Mouse (Mus musculus): ENCODE results near the gene Erbb4.

Gene Erbb4

DNA sequence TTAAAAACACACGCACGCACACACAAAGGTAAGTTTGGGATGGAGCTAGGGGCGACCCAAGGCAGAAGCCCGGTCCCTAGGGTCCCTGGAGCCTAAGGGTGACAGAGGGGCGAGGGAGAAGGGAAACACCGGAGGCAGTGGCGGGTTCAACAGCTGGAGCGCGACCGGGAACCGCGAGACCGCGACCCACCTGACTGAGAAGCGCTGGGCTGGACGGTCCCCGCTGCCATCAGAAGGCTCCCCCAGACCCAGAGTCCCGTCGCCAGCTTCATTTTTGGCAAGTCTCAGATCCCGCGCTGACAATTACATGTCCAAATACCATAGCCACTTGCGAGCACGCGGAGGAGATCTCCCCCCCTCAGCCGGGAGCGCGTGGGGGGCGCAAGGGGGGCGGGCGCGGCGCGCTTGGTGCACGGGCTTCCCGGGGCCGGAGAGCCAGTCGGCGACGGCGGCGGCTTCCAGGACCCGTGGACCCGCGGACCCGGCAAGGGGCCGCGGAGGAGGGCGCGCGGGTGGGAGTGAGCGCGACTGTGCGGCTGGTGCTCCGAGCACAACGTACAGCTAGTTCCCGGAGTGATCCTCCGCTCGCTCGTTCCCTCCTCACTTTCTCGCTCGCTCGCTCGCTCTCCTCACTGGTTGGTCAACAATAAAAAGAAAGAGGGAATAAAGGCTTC lies at the start of gene Erbb4:
Erbb4 (minus strand) TSS at position 575 of the 674 bp plus-strand sequence.
- DNase-seq (ENCODE audit: low spot score in 2 of 2), result no peak

DNA sequence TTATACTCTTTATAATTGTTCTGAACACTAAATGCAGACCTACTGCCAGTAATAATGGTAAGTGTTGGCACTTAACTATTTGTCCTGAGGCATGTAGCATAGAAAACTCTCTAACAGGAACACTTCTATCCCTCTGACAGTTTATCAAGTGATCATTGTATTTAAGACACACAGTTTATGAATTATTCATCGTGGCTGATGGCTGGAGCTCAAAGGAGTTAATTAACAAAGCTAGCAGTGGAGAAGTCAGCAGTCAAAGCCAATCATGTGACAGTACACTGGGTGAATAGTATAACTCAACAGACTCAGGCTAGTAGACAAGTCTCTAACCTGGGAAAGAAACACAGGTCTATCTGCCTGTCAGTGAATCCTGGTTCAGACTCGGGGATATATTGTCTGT lies 49.5 kb upstream of the Erbb4 start:
- DNase-seq (ENCODE audit: low spot score in 2 of 2), result no peak

DNA sequence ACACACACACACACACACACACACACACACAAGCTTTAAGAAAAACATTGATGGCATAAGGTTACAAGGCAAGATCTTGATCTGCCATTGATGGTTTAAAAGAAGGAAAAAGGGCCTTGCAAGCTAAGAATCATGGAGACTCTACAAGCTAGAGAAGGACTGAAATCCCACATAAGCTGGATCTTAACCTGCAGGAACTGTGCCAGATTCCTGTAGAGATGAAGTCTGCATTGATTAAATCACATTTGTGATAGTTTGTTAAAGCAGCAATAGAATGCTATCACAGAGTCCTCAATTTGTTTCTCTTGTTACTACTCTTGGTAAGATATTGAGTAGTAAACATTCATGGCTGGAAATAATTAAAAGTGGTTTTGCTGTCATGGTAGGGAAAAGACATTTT lies 33.5 kb upstream of the Erbb4 start:
- DNase-seq (ENCODE audit: low spot score in 2 of 2), result no peak

DNA sequence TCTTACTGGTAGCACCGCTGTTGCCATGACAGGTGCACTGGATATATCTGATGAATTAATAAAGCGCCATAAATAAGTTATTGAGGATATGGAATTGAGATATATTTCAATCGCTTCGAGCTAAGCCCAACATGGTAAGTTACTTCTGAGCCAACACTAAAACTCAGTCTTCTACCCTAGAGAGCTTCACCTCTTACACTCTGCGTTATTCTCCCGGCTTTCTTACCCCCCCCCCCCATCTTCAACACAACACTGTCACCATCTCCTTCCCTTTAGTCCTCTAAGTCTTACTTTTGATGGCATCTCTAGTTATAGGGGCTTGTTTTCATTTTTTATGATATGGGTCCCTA lies 31.6 kb upstream of the Erbb4 start:
- no peak for DNase-seq (ENCODE audit: low spot score in 2 of 2)

DNA sequence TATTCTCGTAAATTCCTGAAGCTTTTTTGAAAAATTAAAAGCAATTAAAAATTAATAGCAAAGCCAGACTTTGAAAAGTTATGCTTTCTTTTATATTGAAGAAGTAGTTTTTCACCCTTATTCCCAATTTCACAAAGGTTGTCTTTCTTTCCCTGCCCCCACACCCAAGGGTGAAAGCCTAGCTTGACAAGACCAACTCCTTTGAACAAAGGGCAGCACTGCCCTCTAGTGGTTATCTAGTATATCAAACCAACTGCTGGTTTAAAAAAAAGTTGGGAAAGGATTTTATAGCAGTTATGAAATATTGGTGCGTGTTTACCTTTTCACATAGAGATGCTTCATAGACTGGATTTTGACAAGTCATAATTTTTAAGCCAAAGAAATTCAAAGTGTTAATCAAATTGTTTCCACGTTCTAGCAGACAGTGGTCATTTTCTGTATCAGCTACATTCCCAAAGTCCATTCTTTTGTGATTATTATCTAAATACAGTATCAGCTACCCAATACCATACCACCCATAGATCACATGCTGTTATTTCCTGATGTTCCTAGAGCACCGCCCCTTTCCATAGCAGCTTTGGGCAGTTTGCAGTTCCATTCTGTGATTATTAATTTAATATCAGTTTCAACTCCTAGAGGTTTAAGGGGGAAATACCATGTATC lies 31.1 kb upstream of the Erbb4 start:
- peak in 1 of 2 experiments; percentile 36 for DNase-seq (ENCODE audit: low spot score in 2 of 2)

DNA sequence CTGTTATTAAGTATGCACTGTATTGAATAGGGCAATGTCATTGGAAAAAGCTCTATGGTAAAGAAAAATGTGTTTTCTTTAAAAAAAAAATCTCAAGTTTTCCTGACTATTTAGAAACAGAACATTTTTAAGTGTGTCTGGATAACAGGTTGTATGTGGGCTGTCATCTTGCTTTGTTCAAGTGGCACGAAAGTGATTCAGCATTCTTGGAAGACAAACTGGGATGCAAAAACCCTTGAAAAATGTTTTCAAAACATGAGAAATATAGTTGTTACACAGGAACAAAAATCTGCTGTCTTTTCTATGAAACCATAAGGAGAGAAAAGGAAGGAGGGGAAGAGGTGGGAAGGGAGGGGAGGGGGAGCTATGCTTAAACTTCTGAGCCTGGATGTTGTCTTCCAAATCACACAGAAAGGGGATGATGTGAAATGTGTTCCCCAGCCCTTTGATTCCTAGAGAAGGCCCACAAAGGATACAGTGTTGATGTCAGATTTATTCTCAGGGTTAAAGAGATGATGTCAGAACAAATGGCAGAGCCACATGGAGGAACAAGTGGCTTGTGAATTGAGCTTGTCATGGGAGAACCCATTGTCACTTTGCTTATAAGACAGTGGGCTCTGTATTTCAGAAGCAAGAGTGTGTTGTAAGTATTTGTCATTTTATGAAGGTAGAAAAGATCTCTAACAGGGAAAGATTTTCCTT lies 16.4 kb upstream of the Erbb4 start:
- no peak for DNase-seq (ENCODE audit: low spot score in 2 of 2)

- DNase-seq (ENCODE audit: low spot score in 2 of 2), result no peak
Observed at GRCm38 (mm10) chr1:69118249-69118938, 10.5 kb upstream of the Erbb4 start.

DNA sequence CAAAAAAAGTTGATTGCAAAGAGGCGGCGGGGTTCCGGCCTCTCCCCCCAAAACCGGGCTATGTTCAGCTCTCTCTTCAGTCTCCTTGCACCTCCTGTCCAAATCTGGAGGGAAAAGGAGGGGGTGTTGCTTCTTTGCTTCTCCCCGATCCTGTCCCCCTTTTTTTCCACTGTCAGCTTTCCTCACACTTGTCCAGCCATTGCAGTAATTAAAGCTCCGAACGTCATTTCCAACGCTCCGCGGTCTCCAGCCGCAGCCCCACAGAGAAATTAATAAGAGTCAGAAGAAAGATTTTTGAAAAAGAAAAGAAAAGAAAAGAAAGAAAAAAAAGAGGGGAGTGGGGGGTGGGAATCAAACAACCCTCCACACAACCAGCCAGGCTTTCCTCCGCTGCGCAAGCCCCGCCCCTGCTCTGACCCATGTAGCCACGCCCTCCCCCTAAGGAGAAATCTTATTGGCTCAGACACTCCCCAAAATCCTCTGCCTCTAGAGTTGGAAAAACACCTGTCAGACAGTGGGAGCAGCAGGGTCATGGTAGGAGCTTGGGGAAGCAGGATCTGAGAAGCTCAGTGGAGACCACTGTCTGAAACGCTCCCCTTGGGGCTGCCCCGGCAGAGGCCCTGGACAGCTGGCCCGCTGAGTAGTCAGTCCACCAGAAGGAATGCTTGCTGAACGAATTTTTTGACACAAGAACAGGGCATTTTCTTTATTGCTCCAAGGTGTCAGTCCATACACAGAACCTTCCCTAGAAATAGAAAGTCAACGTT lies 483 bp upstream of the Erbb4 start:
- DNase-seq (ENCODE audit: low spot score in 2 of 2), result no peak

- DNase-seq (ENCODE audit: low spot score in 2 of 2), result no peak
Observed at GRCm38 (mm10) chr1:69106937-69107461, 860 bp downstream of the Erbb4 start.

GRCm38 (mm10) chr1:69106322-69106761 lies 1.5 kb downstream of the Erbb4 start:
- no peak for DNase-seq (ENCODE audit: low spot score in 2 of 2)

GRCm38 (mm10) chr1:69105493-69106321 lies 2.2 kb downstream of the Erbb4 start:
- DNase-seq (ENCODE audit: low spot score in 2 of 2), result no peak

- no peak for DNase-seq (ENCODE audit: low spot score in 2 of 2)
Observed at GRCm38 (mm10) chr1:69105096-69105492, 2.8 kb downstream of the Erbb4 start.

DNA sequence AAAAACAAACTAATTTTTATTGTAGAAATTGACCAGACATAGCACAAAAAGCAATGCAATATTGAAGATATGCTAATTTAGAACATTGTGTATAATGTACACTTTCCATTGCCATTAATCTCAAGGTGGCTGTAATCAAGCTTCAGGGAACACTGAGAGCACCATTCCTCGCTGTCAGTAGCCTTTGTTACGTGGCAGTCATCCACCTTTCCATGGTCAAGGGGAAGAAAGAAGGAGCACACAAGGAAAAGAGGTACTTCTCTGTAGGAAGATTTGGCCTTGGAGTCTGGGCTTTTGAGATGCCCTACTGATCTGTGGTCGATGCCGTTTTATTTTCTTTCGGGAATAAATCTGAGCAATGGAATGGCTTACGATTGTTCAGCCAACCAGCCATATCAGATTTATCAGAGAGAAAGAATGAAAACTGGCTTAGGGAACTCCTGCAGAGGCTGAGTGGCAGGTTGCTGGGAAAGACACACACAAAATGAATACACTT lies 4.6 kb downstream of the Erbb4 start:
- DNase-seq (ENCODE audit: low spot score in 2 of 2), result no peak

DNA sequence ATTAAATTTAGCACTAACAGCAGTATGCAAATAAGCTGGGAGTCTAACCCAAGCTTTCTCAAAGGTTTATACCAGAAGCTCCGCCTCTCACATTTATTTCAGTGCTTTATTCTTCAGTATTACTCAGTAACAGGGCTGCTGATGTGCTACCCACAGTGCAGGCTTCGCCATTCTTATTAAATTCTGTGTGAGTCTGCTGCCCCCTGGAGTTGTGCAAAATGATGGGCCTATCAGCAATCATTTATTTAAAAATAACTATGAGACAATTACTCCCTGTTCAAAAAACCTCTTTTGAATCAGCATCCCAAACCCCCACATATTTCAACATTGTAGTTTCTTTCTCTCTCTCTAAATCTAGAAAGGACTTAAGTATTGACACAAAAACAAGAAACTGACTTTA lies 6.2 kb downstream of the Erbb4 start:
- no peak for DNase-seq (ENCODE audit: low spot score in 2 of 2)

DNA sequence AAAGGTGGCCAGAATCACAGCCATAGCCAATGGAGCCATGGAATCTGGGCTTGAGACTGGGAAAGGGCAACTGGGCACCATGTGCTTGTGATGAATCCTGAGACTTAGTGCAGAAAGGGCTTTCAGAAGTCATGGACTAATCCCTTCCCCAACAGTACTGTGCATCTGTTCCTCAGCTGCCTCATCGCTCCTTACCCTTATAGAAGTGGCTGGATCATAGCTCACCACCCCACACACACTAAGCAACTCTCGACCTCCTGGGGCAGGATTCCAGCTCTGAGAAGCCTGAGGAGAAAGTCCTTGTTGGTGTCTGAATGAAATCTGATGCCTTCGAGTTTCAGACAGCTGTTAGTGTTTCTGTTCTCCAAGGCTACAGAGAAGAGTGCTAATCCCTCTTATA lies 14.8 kb downstream of the Erbb4 start:
- no peak for DNase-seq (ENCODE audit: low spot score in 2 of 2)

GRCm38 (mm10) chr1:69089331-69089730 lies 18.5 kb downstream of the Erbb4 start:
- no peak for DNase-seq (ENCODE audit: low spot score in 2 of 2)

DNA sequence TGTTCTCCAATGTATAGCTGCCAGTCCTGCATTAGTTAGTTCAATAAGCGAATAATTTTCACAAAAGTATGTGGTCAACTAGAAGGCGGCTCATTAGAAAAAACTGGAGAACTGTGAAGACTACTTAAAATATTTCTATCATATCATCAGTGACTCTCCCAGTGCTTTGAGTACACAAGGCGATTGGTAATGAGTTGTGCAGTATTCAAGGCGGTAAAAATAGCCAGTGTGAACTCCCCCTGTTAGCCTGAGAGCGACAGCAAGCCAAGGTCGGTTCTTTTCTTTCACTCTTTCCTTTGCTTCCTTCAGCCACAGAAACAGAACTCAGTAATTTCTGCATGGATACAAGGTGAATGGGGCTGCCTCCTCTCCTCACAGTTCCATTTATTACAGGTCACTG lies 22.1 kb downstream of the Erbb4 start:
- no peak for DNase-seq (ENCODE audit: low spot score in 2 of 2)

DNA sequence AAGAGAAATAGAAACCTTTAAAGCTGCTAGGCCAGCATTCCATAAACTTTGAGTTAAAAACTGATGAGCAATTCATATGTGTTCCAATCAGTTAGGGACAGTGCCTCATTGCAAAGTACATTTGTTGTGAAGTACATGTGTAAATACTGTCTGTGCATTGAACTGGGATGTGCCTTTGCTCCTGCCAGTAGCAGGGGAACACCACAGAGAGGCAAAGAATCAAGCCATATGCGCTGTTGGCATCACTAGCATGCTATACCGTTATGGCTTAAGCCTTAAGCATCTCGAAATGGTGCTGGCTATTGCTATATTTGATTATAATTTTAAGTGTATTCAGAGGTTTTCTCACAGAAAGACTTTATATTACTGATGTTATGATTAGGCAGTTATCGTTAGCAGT lies 58.9 kb downstream of the Erbb4 start:
- no peak for DNase-seq (ENCODE audit: low spot score in 2 of 2)

DNA sequence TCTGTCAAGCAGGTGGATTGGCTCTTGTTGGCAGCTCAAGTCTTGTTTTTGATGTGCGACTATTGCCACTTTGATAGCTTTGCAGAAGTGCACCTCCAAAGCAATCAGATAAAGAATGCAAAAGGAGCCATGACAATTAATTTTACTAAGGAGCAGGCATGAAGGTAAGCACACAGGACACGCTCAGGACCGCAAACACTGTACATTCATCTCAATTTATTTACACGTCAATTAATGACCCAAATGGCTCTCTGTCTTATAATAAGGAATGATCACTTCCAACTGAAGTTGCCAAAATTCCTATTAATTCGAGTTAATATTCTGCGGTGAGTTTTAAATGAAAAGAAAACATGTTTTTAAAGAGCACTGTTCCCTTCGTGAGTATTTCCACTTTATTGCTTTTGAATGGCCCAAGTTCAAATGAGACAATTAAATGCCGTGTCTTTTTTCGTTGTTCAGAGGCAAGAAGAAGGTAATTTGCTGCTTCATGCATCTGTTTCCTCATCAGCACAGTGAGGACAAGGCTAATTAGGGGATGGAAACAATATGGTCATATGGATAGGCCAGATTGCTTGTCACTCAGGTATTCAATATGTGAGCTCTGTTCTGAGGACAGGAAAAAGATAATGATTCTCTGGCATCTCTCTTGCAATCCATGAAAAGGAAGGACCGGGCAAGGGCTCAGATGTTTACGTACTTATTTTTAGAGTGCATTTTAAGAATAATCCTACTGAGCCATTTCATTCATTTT lies 61.5 kb downstream of the Erbb4 start:
- no peak for DNase-seq (ENCODE audit: low spot score in 2 of 2)

DNA sequence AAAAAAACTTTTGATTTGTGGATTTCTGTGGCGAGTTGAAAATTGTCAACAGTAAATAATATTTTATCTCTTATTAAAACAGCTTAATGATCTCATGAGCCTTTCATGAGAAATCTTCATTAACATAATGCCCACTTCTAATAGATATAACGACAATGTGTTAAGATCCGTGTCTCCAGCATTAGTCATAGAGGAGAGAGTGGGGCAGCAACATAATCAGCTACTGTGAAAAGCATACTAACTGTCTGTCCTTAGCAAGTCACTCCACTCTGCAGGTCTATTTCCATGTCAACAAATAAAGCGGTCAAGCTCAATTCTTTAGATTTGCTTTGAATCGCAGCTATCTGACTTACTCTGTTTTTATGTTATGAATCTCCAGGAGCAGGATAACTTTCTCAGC lies 80.0 kb downstream of the Erbb4 start:
- DNase-seq (ENCODE audit: low spot score in 2 of 2), result no peak

Data from spleen, postnatal 10 days (tissue).